Mouse (Mus musculus) heart, postnatal 0 days (tissue): ENCODE data around the gene Amhr2. TPM values are rescaled to one million over a fixed set of nuclear protein-coding genes. Genes with fewer than 3 reads are reported as not detected.

Source experiments
- ATAC-seq: fragments of 200-750 bp; cut with Nextera tagmentation; 2 replicates; pipeline ENCODE4 v1.8.0; 2017; ENCODE audit warnings: low read depth, moderate number of reproducible peaks, moderate library complexity; ENCODE audit not compliant: insufficient read depth
- DNase-seq: peaks from one replicate; pipeline ENCODE4 v3.0.0-alpha.2; 2016; ENCODE audit warnings: low spot score
- H3K27ac ChIP-seq: fragments of 300-500 bp; sonication (generic); 2 replicates; pipeline ENCODE4 v1.5.1; 2014; ENCODE audit warnings: low read depth, mild to moderate bottlenecking
- H3K27me3 ChIP-seq: fragments of 300-500 bp; sonication (generic); 2 replicates; pipeline ENCODE4 v1.6.1; 2014; ENCODE audit warnings: low read length, mixed read lengths; ENCODE audit not compliant: control insufficient read depth, insufficient read depth
- H3K36me3 ChIP-seq: fragments of 300-500 bp; sonication (generic); replicated peaks from 2 replicates; pipeline ENCODE4 v1.6.1; 2014; ENCODE audit warnings: low read length, mixed read lengths; ENCODE audit not compliant: control insufficient read depth, insufficient read depth
- H3K4me1 ChIP-seq: fragments of 300-500 bp; sonication (generic); 2 replicates; pipeline ENCODE4 v1.6.1; 2014; ENCODE audit warnings: antibody characterized with exemption; ENCODE audit not compliant: control insufficient read depth, insufficient read depth
- H3K4me2 ChIP-seq: fragments of 300-500 bp; sonication (generic); 2 replicates; pipeline ENCODE4 v1.6.1; 2014; ENCODE audit warnings: low read depth, mild to moderate bottlenecking, low read length, moderate library complexity
- H3K4me3 ChIP-seq: fragments of 300-500 bp; sonication (generic); 2 replicates; pipeline ENCODE4 v1.5.1; 2014; ENCODE audit warnings: low read depth, low read length
- H3K9ac ChIP-seq: fragments of 300-500 bp; sonication (generic); replicated peaks from 2 replicates; pipeline ENCODE4 v1.6.1; 2014; ENCODE audit warnings: low read depth, low read length, mixed read lengths
- H3K9me3 ChIP-seq: fragments of 300-500 bp; sonication (generic); replicated peaks from 2 replicates; pipeline ENCODE4 v1.6.1; 2016; ENCODE audit warnings: low read length; ENCODE audit not compliant: control insufficient read depth
- CTCF ChIP-seq: IDR thresholded peaks from 2 replicates; pipeline ENCODE4 v1.5.1; 2016; ENCODE audit warnings: antibody characterized with exemption, control low read depth, low read depth
- EP300 ChIP-seq: IDR thresholded peaks from 2 replicates; pipeline ENCODE4 v1.6.1; 2016; ENCODE audit warnings: antibody characterized with exemption, low read depth
- WGBS: fragments of 180-500 bp; shearing (Covaris S2); extraction: QIAGEN DNeasy Blood & Tissue Kit; methylation state at CpG from one replicate; pipeline ENCODE4 v1.1.7; 2014; 5-methylcytosine and 5-hydroxymethylcytosine counted together
- polyA plus RNA-seq: library from polyadenylated mRNA; unstranded; fragments of >200 nt; fragmentation: Nextera tagmentation; extraction: Ambion mirVana; gene quantifications from 2 replicates; pipeline ENCODE4 v1.2.1, GENCODE M21; 2015
- total RNA-seq: library from RNA; depleted of rRNA; stranded (reverse); fragments of >200 nt; gene quantifications from 2 replicates; pipeline ENCODE4 v1.2.3, GENCODE M21; 2014; ENCODE audit warnings: low replicate concordance

Amhr2 gene
- total and polyA plus RNA-seq, 2 experiments from 2014 or later, result 0.19 to 1.9 TPM

GRCm38 (mm10) chr15:102407681-102408557 lies 37.2 kb upstream of the Amhr2 start:
- no peaks in the 10 kb centered on the region for H3K9me3 ChIP-seq
- no peak for ATAC-seq
- 89% methylated on average over 10 of the region's 10 CpGs for WGBS
- no peaks in the 10 kb centered on the region for H3K27me3 ChIP-seq
- DNase-seq, result no peak
- no peak overlapping the region for H3K4me3 ChIP-seq
- H3K4me1 ChIP-seq, result peaks cover 19% of the 10 kb centered on the region
- no peak overlapping the region for H3K9ac ChIP-seq
- peaks cover 45% of the 10 kb centered on the region for H3K36me3 ChIP-seq
- H3K27ac ChIP-seq, result no peak overlapping the region
- TF ChIP-seq EP300, result no peak
- TF ChIP-seq CTCF, result no peak
- no peak overlapping the region for H3K4me2 ChIP-seq

DNA sequence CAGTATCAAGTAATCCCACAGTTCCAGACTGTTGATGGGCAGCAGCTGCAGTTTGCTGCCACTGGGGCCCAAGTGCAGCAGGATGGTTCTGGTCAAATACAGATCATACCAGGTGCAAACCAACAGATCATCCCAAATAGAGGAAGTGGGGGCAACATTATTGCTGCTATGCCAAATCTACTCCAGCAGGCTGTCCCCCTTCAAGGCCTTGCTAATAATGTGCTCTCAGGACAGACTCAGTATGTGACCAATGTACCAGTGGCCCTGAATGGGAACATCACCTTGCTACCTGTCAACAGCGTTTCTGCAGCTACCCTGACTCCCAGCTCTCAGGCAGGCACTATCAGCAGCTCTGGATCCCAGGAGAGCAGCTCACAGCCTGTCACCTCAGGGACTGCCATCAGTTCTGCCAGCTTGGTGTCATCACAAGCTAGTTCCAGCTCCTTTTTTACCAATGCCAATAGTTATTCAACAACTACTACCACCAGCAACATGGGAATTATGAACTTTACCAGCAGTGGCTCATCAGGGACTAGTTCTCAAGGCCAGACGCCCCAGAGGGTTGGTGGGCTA lies 36.5 kb upstream of the Amhr2 start:
- TF ChIP-seq CTCF (no peak), EP300 (no peak)
- no peak for ATAC-seq
- no peak overlapping the region for H3K4me2 ChIP-seq
- H3K27ac ChIP-seq, result no peak overlapping the region
- no peaks in the 10 kb centered on the region for H3K9me3 ChIP-seq
- DNase-seq, result no peak
- H3K27me3 ChIP-seq, result no peaks in the 10 kb centered on the region
- no peak overlapping the region for H3K4me3 ChIP-seq
- 52% methylated on average over 2 of the region's 2 CpGs for WGBS
- no peak overlapping the region for H3K9ac ChIP-seq
- H3K4me1 ChIP-seq, result peaks cover 19% of the 10 kb centered on the region
- H3K36me3 ChIP-seq, result peaks cover 52% of the 10 kb centered on the region

GRCm38 (mm10) chr15:102409286-102409685 lies 35.9 kb upstream of the Amhr2 start:
- H3K27ac ChIP-seq, result no peak overlapping the region
- whole genome bisulfite sequencing, result 90% methylated on average over 3 of the region's 3 CpGs
- H3K9ac ChIP-seq, result no peak overlapping the region
- TF ChIP-seq CTCF (no peak), EP300 (no peak)
- H3K9me3 ChIP-seq, result no peaks in the 10 kb centered on the region
- peaks cover 19% of the 10 kb centered on the region for H3K4me1 ChIP-seq
- no peak overlapping the region for H3K4me3 ChIP-seq
- H3K36me3 ChIP-seq, result peaks cover 56% of the 10 kb centered on the region
- DNase-seq (no peak), ATAC-seq (no peak)
- H3K27me3 ChIP-seq, result no peaks in the 10 kb centered on the region
- no peak overlapping the region for H3K4me2 ChIP-seq

DNA sequence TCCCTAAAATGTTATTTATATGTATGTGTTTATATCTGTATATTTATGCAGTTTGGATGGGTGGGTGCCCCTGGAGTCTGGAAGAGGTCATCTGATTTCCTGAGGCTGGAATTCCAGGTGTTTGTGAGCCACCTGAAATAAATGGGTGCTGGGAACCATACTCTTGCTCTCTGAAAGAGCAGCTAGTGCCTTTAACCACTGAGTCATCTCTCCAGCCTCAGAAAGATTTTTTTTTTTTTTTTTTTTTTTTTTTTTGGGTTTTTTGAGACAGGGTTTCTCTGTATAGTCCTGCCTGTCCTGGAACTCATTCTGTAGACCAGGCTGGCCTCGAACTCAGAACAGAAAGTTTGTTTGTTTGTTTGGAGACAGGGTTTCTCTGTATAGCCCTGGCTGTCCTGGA lies 34.1 kb upstream of the Amhr2 start:
- H3K4me3 ChIP-seq, result no peak overlapping the region
- no peak for ATAC-seq
- WGBS, result 96% methylated on average over 1 of the region's 1 CpGs

DNA sequence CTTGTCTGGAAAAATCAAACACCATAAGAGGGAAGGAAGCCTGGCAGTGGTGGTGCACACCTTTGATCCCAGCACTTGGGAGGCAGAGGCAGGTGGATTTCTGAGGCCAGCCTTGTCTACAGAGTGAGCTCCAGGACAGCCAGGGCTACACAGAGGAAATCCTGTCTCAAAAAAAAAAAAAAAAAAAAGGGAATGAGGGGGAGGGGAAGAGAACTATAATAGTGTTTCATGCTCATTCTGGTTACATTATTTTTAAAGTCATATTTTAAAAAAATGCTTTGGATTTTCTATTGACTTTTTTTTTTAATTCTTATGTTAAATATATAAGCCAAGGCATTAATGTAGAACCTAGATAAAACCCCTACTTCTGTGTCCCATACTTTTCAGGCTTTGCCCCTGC lies 31.5 kb upstream of the Amhr2 start:
- no peak overlapping the region for H3K4me2 ChIP-seq
- H3K4me3 ChIP-seq, result no peak overlapping the region
- no peak overlapping the region for H3K9ac ChIP-seq
- peaks cover 46% of the 10 kb centered on the region for H3K36me3 ChIP-seq
- DNase-seq (no peak), ATAC-seq (no peak)
- no peaks in the 10 kb centered on the region for H3K27me3 ChIP-seq
- H3K4me1 ChIP-seq, result peaks cover 9% of the 10 kb centered on the region
- no peak for TF ChIP-seq CTCF
- TF ChIP-seq EP300, result no peak
- H3K27ac ChIP-seq, result no peak overlapping the region
- H3K9me3 ChIP-seq, result no peaks in the 10 kb centered on the region

More for the DNA sequence above, 34.1 kb upstream of the Amhr2 start:
- Histone ChIP-seq H3K9me3 (no peaks in the 10 kb centered on the region), H3K36me3 (peaks cover 57% of the 10 kb centered on the region), H3K27ac (no peak overlapping the region), H3K27me3 (no peaks in the 10 kb centered on the region), H3K4me1 (peaks cover 15% of the 10 kb centered on the region), H3K4me2 (no peak overlapping the region), H3K9ac (no peak overlapping the region)
- DNase-seq, result no peak
- TF ChIP-seq CTCF (no peak), EP300 (no peak)
